Mouse (Mus musculus) Patski (cell line): Measurements from ENCODE around the gene Ica1l. TPM values are rescaled to one million over a fixed set of nuclear protein-coding genes. Genes with fewer than 3 reads are reported as not detected.
A peak's percentile ranks its signal among the peaks of the same experiment; 100 is the strongest.
"Not testable (repeated sequence)": the region's sequence is repeated elsewhere in the genome, so short reads cannot be mapped to it uniquely, and the experiment has no call there.

Experiments
- ATAC-seq: fragments of 100-300 bp; one replicate; pipeline ENCODE4 v1.8.0; 2021
- CTCF ChIA-PET: fragments of 350-600 bp; sonication (Branson Sonifier 250); formaldehyde crosslinking; loops from one replicate; lab custom pipeline; 2022; ENCODE audit warnings: inconsistent platforms; lab: Charles Lee
- POLR2A ChIA-PET: fragments of 350-600 bp; sonication (Branson Sonifier 250); formaldehyde crosslinking; loops from one replicate; lab custom pipeline; 2022; ENCODE audit warnings: antibody characterized with exemption, inconsistent platforms; lab: Charles Lee
- DNase-seq: peaks from one replicate; pipeline ENCODE4 v3.0.0-alpha.2; 2011; ENCODE audit warnings: low read depth, low spot score
- H3K27me3 ChIP-seq: fragments of 371-371 bp; one replicate; pipeline ENCODE4 v1.5.1; 2021
- CTCF ChIP-seq: fragments of 100-300 bp; IDR thresholded peaks from one replicate; pipeline ENCODE4 v1.5.1; 2021
- in situ Hi-C: fragments of 300-500 bp; cut with MboI; formaldehyde crosslinking; loops from 3 replicates; pipeline ENCODE4 v1.11.1; 2018; ENCODE audit warnings: low pct_unique_long_range_greater_than_20kb, mixed read lengths
- polyA plus RNA-seq: library from polyadenylated mRNA; unstranded; gene quantifications from one replicate; pipeline ENCODE4 v1.2.3, GENCODE M21; 2021

The Ica1l gene
- 6.9 TPM for polyA plus RNA-seq

- in situ Hi-C loops, result no loop called here
- ATAC-seq, result peak; percentile 67
- TF ChIP-seq CTCF, result no peak
- ChIA-PET POLR2A (no interaction called here), CTCF (no interaction called here)
- DNase-seq, result no peak
- H3K27me3 ChIP-seq, result no peaks in the 10 kb centered on the region
Observed at GRCm38 (mm10) chr1:60042796-60043469, at the start of gene Ica1l. TSS of gene Ica1l (minus strand) at chr1:60043184.

GRCm38 (mm10) chr1:60076411-60076810 lies 33.4 kb upstream of the Ica1l start:
- DNase-seq (no peak), ATAC-seq (no peak)
- ChIA-PET POLR2A (no interaction called here), CTCF (no interaction called here)
- TF ChIP-seq CTCF, result no peak
- in situ Hi-C loops, result no loop called here
- no peaks in the 10 kb centered on the region for H3K27me3 ChIP-seq

GRCm38 (mm10) chr1:60075590-60075989 lies 32.6 kb upstream of the Ica1l start:
- DNase-seq (no peak), ATAC-seq (no peak)
- TF ChIP-seq CTCF, result no peak
- POLR2A ChIA-PET, result no interaction called here
- no peaks in the 10 kb centered on the region for H3K27me3 ChIP-seq
- in situ Hi-C loops, result no loop called here
- CTCF ChIA-PET, result no interaction called here

GRCm38 (mm10) chr1:60074935-60075334 lies 32.0 kb upstream of the Ica1l start:
- CTCF ChIA-PET, result no interaction called here
- ATAC-seq (no peak), DNase-seq (no peak)
- H3K27me3 ChIP-seq, result no peaks in the 10 kb centered on the region
- TF ChIP-seq CTCF, result no peak
- in situ Hi-C loops, result no loop called here
- POLR2A ChIA-PET, result no interaction called here

GRCm38 (mm10) chr1:60070725-60071124 lies 27.7 kb upstream of the Ica1l start:
- in situ Hi-C loops, POLR2A ChIA-PET, CTCF ChIA-PET, H3K27me3 ChIP-seq, DNase-seq, ATAC-seq: not testable (repeated sequence)

- DNase-seq, result no peak
- no peak for ATAC-seq
- ChIA-PET POLR2A (interaction anchor here (0.8 kb wide), 1 partner anchor 16 kb away, joined by 3 read pairs; no protein-coding TSS in a partner anchor), CTCF (no interaction called here)
- in situ Hi-C loops, result no loop called here
- no peak for TF ChIP-seq CTCF
- no peaks in the 10 kb centered on the region for H3K27me3 ChIP-seq
Observed at GRCm38 (mm10) chr1:60056310-60056709, 13.3 kb upstream of the Ica1l start.

GRCm38 (mm10) chr1:60054659-60055058 lies 11.7 kb upstream of the Ica1l start:
- ChIA-PET POLR2A (no interaction called here), CTCF (no interaction called here)
- in situ Hi-C loops, result no loop called here
- DNase-seq (no peak), ATAC-seq (no peak)
- no peaks in the 10 kb centered on the region for H3K27me3 ChIP-seq
- TF ChIP-seq CTCF, result peak; percentile 61

- ATAC-seq, POLR2A ChIA-PET: not testable (repeated sequence)
Observed at GRCm38 (mm10) chr1:60047481-60047880, 4.5 kb upstream of the Ica1l start.

GRCm38 (mm10) chr1:60044595-60044994 lies 1.6 kb upstream of the Ica1l start:
- CTCF ChIA-PET, result interaction anchor here (1.0 to 1.2 kb wide), 2 partner anchors 21 to 28 kb away, joined by 3 read pairs; no protein-coding TSS in a partner anchor
- no peaks in the 10 kb centered on the region for H3K27me3 ChIP-seq
- in situ Hi-C loops, result no loop called here
- DNase-seq (no peak), ATAC-seq (no peak)
- TF ChIP-seq CTCF, result no peak
- POLR2A ChIA-PET, result interaction anchor here (1.4 kb wide), 1 partner anchor 53 kb away, joined by 3 read pairs; no protein-coding TSS in a partner anchor

More at GRCm38 (mm10) chr1:60047481-60047880, 4.5 kb upstream of the Ica1l start:
- CTCF ChIA-PET, DNase-seq, H3K27me3 ChIP-seq, in situ Hi-C loops: not testable (repeated sequence)

- DNase-seq, result no peak
- POLR2A ChIA-PET, result no interaction called here
- in situ Hi-C loops, result no loop called here
Observed at GRCm38 (mm10) chr1:60042398-60042795, 587 bp downstream of the Ica1l start.

GRCm38 (mm10) chr1:60035044-60035443 lies 7.9 kb downstream of the Ica1l start:
- in situ Hi-C loops, result no loop called here
- ChIA-PET POLR2A (interaction anchor here (0.6 kb wide), 1 partner anchor 392 kb away, joined by 3 read pairs; no protein-coding TSS in a partner anchor), CTCF (interaction anchor here (0.6 to 1.6 kb wide), 4 partner anchors 11 to 266 kb away, joined by 3 to 4 read pairs (median 3); no protein-coding TSS in a partner anchor)
- no peak for ATAC-seq
- no peak for DNase-seq
- TF ChIP-seq CTCF, result no peak
- H3K27me3 ChIP-seq, result no peaks in the 10 kb centered on the region

More at GRCm38 (mm10) chr1:60042398-60042795, 587 bp downstream of the Ica1l start:
- peak; percentile 8 for ATAC-seq
- no peaks in the 10 kb centered on the region for H3K27me3 ChIP-seq
- CTCF ChIA-PET, result no interaction called here
- TF ChIP-seq CTCF, result no peak
